Mouse (Mus musculus) limb, embryonic 11.5 days (tissue): ENCODE measurements around the gene Ccdc124. TPM values are rescaled to one million over a fixed set of nuclear protein-coding genes. Genes with fewer than 3 reads are reported as not detected.
A peak's percentile ranks its signal among the peaks of the same experiment; 100 is the strongest.

Experiments used
- ATAC-seq: fragments of 200-750 bp; cut with Nextera tagmentation; 2 replicates; pipeline ENCODE4 v1.8.0; 2017; ENCODE audit warnings: low read depth; ENCODE audit not compliant: insufficient number of reproducible peaks, low FRiP score, low TSS enrichment
- DNase-seq: peaks from one replicate; pipeline ENCODE4 v3.0.0-alpha.2; 2015; ENCODE audit warnings: low spot score
- H3K27ac ChIP-seq: fragments of 300-500 bp; sonication (generic); replicated peaks from 2 replicates; pipeline ENCODE4 v1.5.1; 2014; ENCODE audit warnings: low read depth, mild to moderate bottlenecking, low read length
- H3K27me3 ChIP-seq: fragments of 300-500 bp; sonication (generic); 2 replicates; pipeline ENCODE4 v1.6.1; 2014; ENCODE audit warnings: mild to moderate bottlenecking, low read length, mixed read lengths; ENCODE audit not compliant: control insufficient read depth, insufficient read depth
- H3K36me3 ChIP-seq: fragments of 300-500 bp; sonication (generic); 2 replicates; pipeline ENCODE4 v1.6.1; 2014; ENCODE audit warnings: mild to moderate bottlenecking, low read length, moderate library complexity, mixed read lengths; ENCODE audit not compliant: control insufficient read depth, insufficient read depth
- H3K4me1 ChIP-seq: fragments of 300-500 bp; sonication (generic); 2 replicates; pipeline ENCODE4 v1.6.1; 2014; ENCODE audit warnings: low read length, mixed read lengths; ENCODE audit not compliant: control insufficient read depth, insufficient read depth
- H3K4me2 ChIP-seq: fragments of 300-500 bp; sonication (generic); 2 replicates; pipeline ENCODE4 v1.6.1; 2014; ENCODE audit warnings: low read depth, mild to moderate bottlenecking, moderate library complexity; ENCODE audit not compliant: severe bottlenecking
- H3K4me3 ChIP-seq: fragments of 300-500 bp; sonication (generic); 2 replicates; pipeline ENCODE4 v1.5.1; 2014; ENCODE audit warnings: low read depth, low read length
- H3K9ac ChIP-seq: fragments of 300-500 bp; sonication (generic); 2 replicates; pipeline ENCODE4 v1.6.1; 2014; ENCODE audit warnings: mild to moderate bottlenecking, low read length
- H3K9me3 ChIP-seq: fragments of 300-500 bp; sonication (generic); 2 replicates; pipeline ENCODE4 v1.6.1; 2016; ENCODE audit warnings: low read length; ENCODE audit not compliant: control insufficient read depth
- WGBS: fragments of 180-500 bp; shearing (Covaris S2); extraction: QIAGEN DNeasy Blood & Tissue Kit; methylation state at CpG from one replicate; pipeline ENCODE4 v1.1.7; 2014; 5-methylcytosine and 5-hydroxymethylcytosine counted together
- polyA plus RNA-seq: library from polyadenylated mRNA; unstranded; fragments of >200 nt; fragmentation: Nextera tagmentation; extraction: Ambion mirVana; gene quantifications from 2 replicates; pipeline ENCODE4 v1.2.1, GENCODE M21; 2014

The Ccdc124 gene
- polyA plus RNA-seq, 1 experiment from 2014 or later, result 161 TPM

DNA sequence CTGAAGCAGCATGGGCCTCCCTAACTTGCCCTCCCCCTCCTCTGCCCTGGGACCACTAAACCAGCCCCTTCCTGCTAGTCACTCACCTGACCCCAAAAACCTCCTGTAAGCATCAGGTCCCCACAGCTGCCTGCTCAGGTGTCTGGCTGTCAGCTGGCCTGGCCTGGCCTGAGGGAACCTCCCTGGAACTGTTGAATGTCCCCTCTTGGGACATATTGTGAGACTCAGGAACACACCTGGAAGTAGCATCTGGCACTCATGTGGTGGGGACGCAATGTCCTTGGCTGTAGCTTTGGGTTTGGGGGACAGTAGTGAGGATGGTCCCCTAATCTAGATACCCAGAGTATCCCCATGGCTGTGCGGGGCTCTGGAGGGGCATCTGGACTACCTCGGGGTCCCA is 39.7 kb downstream of the Ccdc124 start:
- WGBS, result 96% methylated on average over 3 of the region's 3 CpGs
- ATAC-seq (no peak), DNase-seq (no peak)
- Histone ChIP-seq H3K4me1 (peaks cover 7% of the 10 kb centered on the region), H3K4me2 (no peak overlapping the region), H3K36me3 (peaks cover 2% of the 10 kb centered on the region; the same call in 1 of the 2 replicates), H3K27ac (no peak overlapping the region), H3K4me3 (no peak overlapping the region), H3K27me3 (no peaks in the 10 kb centered on the region), H3K9me3 (no peaks in the 10 kb centered on the region), H3K9ac (no peak overlapping the region)

DNA sequence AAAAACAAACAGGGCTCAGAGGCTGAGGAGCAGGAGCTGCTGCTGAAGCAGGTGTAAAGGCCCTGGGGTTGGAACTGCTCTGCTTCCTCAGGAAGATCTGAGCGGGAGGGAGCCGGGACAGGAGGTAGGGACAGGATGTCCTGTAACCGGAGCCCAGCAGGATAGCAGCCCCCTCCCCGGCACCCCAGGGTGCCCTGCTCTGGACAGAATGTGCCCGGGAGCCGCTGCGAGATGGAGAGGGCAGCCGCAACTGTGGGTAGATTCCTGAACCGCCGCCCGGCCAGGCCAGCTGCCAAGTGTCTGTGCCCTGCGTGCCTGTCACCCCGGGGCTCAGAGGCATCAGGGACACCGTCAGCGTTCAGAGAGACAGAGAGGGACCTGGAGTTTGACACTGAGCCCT is 40.2 kb downstream of the Ccdc124 start:
- Histone ChIP-seq H3K4me1 (peaks cover 7% of the 10 kb centered on the region; the same call in 1 of the 2 replicates), H3K9me3 (no peaks in the 10 kb centered on the region), H3K36me3 (peaks cover 2% of the 10 kb centered on the region; the same call in 1 of the 2 replicates), H3K4me3 (no peak overlapping the region), H3K27me3 (no peaks in the 10 kb centered on the region), H3K9ac (no peak overlapping the region), H3K27ac (no peak overlapping the region), H3K4me2 (no peak overlapping the region)
- no peak for ATAC-seq
- 49% methylated on average over 15 of the region's 15 CpGs for WGBS
- no peak for DNase-seq

DNA sequence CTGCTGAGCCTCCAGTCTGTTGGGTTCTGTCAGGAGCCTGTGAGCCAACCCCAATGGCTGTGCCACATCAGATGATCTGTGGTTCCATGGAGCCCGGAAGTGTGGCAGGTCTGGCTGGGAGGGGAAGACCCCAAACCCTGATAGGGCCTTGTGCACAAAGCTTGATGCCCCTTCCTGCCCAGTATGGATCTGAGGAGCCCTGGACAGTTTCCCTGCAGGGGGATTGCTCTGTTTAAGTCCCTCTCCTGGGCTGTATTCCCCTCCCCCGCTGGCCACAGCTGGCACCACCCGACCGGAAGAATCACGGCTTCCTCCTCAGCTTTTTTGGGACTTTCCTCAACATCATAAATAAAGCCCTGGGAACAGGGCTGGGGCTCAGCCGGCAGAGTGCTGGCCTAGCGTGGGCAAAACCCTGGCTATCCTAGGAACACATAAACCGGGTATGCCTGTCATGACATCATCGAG is 40.7 kb downstream of the Ccdc124 start:
- no peak overlapping the region for H3K4me2 ChIP-seq
- no peaks in the 10 kb centered on the region for H3K27me3 ChIP-seq
- DNase-seq (peak; percentile 42), ATAC-seq (no peak)
- WGBS, result 58% methylated on average over 9 of the region's 9 CpGs
- H3K36me3 ChIP-seq, result peaks cover 2% of the 10 kb centered on the region; the same call in 1 of the 2 replicates
- H3K4me3 ChIP-seq, result no peak overlapping the region
- H3K9ac ChIP-seq, result no peak overlapping the region
- no peak overlapping the region for H3K27ac ChIP-seq
- no peaks in the 10 kb centered on the region for H3K9me3 ChIP-seq
- peaks cover 7% of the 10 kb centered on the region; the same call in 1 of the 2 replicates for H3K4me1 ChIP-seq

DNA sequence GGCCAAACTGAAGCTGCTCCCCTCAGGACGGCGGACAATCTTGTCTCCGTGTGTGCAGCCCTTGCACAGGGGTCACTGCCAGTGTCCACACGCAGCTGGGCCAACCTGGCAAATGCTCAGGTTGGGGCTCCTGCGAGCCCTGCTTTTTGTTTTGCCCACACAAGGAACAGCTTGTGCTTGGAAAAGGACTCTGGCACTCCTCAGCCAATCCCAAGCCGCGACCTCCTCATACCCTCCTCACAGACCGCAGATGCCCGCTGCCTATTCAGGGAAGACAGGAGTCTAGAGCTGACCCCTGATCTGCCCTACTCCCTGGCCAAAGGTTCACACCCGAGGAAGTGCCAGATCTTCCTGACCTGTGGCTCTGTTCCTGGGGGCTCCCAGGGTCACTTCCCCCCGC is 41.4 kb downstream of the Ccdc124 start:
- H3K27ac ChIP-seq, result no peak overlapping the region
- H3K9ac ChIP-seq, result no peak overlapping the region
- WGBS, result 71% methylated on average over 11 of the region's 11 CpGs

DNA sequence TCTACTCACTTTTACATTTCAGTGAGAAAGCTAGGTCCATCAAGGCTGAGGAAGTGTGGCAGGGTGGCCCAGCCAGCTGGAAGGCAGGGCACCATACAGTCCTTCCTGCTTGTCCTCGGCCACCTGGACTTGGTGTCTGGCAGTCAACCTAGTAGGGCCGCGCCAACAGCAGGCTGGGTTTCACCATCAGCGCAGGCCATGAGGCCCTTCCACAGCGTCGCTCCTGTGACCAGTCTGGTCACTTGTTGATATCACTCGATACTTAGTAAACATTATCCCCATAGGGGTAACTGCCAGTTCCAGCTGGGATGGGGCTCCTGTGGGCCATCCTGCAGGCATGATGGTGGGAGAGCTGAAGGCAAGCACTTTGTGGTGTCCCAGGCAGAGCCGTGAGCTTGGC is 42.2 kb downstream of the Ccdc124 start:
- ATAC-seq (no peak), DNase-seq (no peak)
- Histone ChIP-seq H3K36me3 (peaks cover 2% of the 10 kb centered on the region; the same call in 1 of the 2 replicates), H3K9me3 (no peaks in the 10 kb centered on the region), H3K4me1 (peaks cover 7% of the 10 kb centered on the region; the same call in 1 of the 2 replicates), H3K9ac (no peak overlapping the region), H3K4me2 (no peak overlapping the region), H3K27me3 (no peaks in the 10 kb centered on the region), H3K27ac (no peak overlapping the region), H3K4me3 (no peak overlapping the region)
- 89% methylated on average over 8 of the region's 8 CpGs for WGBS

More for the DNA sequence above, 41.4 kb downstream of the Ccdc124 start:
- ATAC-seq, result no peak
- Histone ChIP-seq H3K9me3 (no peaks in the 10 kb centered on the region), H3K4me2 (no peak overlapping the region), H3K4me3 (no peak overlapping the region), H3K36me3 (peaks cover 2% of the 10 kb centered on the region; the same call in 1 of the 2 replicates), H3K27me3 (no peaks in the 10 kb centered on the region), H3K4me1 (peaks cover 7% of the 10 kb centered on the region; the same call in 1 of the 2 replicates)
- no peak for DNase-seq

DNA sequence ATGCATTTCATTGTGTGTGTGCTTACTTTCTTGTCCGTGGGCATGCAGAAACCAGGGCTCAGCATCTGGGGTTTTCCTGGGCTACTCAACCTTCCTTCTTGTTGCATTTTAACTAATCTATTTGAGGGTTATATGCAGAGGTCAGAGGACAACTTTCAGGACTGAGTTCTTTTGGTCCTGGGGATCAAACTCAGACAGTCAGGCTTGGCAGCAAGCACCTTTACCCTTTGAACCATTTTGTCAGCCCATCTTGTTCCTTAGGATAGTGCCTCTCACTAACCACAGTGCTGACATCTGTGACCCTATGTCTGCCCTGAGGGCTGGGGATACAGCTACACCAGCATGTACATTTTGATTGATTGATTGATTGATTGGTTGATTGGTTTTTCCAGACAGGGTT is 45.9 kb downstream of the Ccdc124 start:
- H3K4me3 ChIP-seq, result no peak overlapping the region
- H3K27ac ChIP-seq, result no peak overlapping the region
- no peaks in the 10 kb centered on the region for H3K9me3 ChIP-seq
- WGBS, result 95% methylated on average over 1 of the region's 1 CpGs
- ATAC-seq (no peak), DNase-seq (no peak)
- H3K27me3 ChIP-seq, result no peaks in the 10 kb centered on the region
- H3K36me3 ChIP-seq, result no peaks in the 10 kb centered on the region
- no peak overlapping the region for H3K9ac ChIP-seq
- H3K4me1 ChIP-seq, result peaks cover 4% of the 10 kb centered on the region; the same call in 1 of the 2 replicates
- no peak overlapping the region for H3K4me2 ChIP-seq

DNA sequence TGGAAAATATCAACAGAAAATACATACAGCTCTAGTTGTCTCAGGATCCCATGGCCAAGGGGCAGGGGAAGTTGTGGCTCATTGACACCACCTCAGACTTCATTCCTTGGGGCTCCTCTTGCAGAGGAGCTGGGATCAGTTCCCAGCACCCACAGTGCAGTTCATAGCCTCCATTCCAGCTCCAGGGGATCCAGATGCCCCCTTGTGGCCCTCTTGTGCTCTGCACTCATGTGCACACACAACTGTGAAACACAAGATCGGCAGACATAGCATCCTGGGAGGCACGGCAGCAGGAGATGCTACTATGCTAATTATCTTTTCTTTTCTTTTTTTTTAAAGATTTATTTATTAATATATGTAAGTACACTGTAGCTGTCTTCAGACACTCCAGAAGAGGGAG is 46.7 kb downstream of the Ccdc124 start:
- H3K27me3 ChIP-seq, result no peaks in the 10 kb centered on the region
- ATAC-seq, result no peak
- WGBS, result 94% methylated on average over 2 of the region's 2 CpGs
- no peaks in the 10 kb centered on the region for H3K36me3 ChIP-seq
- no peak overlapping the region for H3K4me2 ChIP-seq
- DNase-seq, result no peak
- no peak overlapping the region for H3K9ac ChIP-seq
- H3K9me3 ChIP-seq, result no peaks in the 10 kb centered on the region
- H3K4me1 ChIP-seq, result no peaks in the 10 kb centered on the region
- no peak overlapping the region for H3K27ac ChIP-seq
- no peak overlapping the region for H3K4me3 ChIP-seq

DNA sequence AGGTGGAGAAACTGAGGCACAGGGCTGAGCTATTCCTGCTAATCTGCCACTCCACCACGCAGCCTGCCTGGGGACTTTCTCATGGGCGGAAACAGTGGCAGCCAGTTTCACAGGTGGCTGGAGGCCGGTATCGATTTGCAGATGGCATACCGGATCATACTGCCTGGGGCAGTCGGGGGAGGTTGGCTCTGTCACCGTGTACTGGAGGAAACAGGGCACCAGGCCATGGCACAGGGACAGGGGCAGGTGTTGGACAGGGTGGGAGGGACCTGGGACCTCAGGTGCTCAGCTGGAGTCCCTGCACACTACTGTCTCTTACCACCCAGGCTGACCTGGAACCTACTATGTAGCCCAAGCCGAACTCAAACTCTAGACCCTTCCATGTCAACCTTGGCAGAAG is 47.9 kb downstream of the Ccdc124 start:
- DNase-seq (no peak), ATAC-seq (no peak)
- H3K36me3 ChIP-seq, result no peaks in the 10 kb centered on the region
- H3K4me3 ChIP-seq, result no peak overlapping the region
- H3K9ac ChIP-seq, result no peak overlapping the region
- H3K4me2 ChIP-seq, result no peak overlapping the region
- H3K27me3 ChIP-seq, result no peaks in the 10 kb centered on the region
- no peaks in the 10 kb centered on the region for H3K9me3 ChIP-seq
- H3K4me1 ChIP-seq, result no peaks in the 10 kb centered on the region
- no peak overlapping the region for H3K27ac ChIP-seq
- whole genome bisulfite sequencing, result 81% methylated on average over 8 of the region's 8 CpGs

DNA sequence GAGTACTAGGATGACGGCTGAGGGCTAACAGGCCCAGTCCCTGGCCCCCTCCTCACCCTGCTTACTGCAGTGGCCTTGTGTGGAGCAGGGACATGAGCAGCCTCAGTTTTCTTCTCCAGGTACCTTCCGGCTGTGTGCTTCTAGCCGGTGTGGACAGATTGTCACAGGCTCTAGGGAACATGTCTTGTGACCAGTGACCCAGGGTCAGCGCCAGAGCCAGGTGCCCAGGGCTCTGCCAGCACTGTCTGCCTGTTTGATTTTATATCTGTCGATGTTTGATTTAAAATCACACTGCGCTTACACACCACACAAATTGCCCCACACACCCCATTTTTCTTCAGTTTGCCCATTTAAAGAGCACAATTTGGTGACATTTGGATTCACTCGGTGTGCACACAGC is 49.9 kb downstream of the Ccdc124 start:
- Histone ChIP-seq H3K27me3 (0 out of 2 replicates have a peak, but pooled peaks cover 3% of the 10 kb centered on the region), H3K4me1 (no peaks in the 10 kb centered on the region), H3K36me3 (no peaks in the 10 kb centered on the region), H3K9me3 (no peaks in the 10 kb centered on the region), H3K4me3 (no peak overlapping the region), H3K4me2 (no peak overlapping the region), H3K27ac (no peak overlapping the region), H3K9ac (no peak overlapping the region)
- ATAC-seq (no peak), DNase-seq (no peak)
- 87% methylated on average over 7 of the region's 7 CpGs for WGBS
